Mouse (Mus musculus) heart, embryonic 11.5 days (tissue): Measurements from ENCODE around the gene Art4. TPM values are rescaled to one million over a fixed set of nuclear protein-coding genes. Genes with fewer than 3 reads are reported as not detected.
A peak's percentile ranks its signal among the peaks of the same experiment; 100 is the strongest.

Experiments used
- ATAC-seq: fragments of 200-750 bp; cut with Nextera tagmentation; replicated peaks from 2 replicates; pipeline ENCODE4 v1.8.0; 2017; ENCODE audit warnings: moderate library complexity; ENCODE audit not compliant: insufficient number of reproducible peaks, low FRiP score, low TSS enrichment
- H3K27ac ChIP-seq: fragments of 300-500 bp; sonication (generic); 2 replicates; pipeline ENCODE4 v1.5.1; 2014; ENCODE audit warnings: mild to moderate bottlenecking, low read depth, low read length
- H3K27me3 ChIP-seq: fragments of 300-500 bp; sonication (generic); 2 replicates; pipeline ENCODE4 v1.6.1; 2014; ENCODE audit warnings: mild to moderate bottlenecking, low read length, mixed read lengths; ENCODE audit not compliant: control insufficient read depth, insufficient read depth
- H3K36me3 ChIP-seq: fragments of 300-500 bp; sonication (generic); 2 replicates; pipeline ENCODE4 v1.6.1; 2014; ENCODE audit warnings: mild to moderate bottlenecking, low read length, moderate library complexity, mixed read lengths; ENCODE audit not compliant: control insufficient read depth, insufficient read depth
- H3K4me1 ChIP-seq: fragments of 300-500 bp; sonication (generic); 2 replicates; pipeline ENCODE4 v1.6.1; 2014; ENCODE audit warnings: low read length; ENCODE audit not compliant: control insufficient read depth, insufficient read depth
- H3K4me2 ChIP-seq: fragments of 300-500 bp; sonication (generic); 2 replicates; pipeline ENCODE4 v1.6.1; 2014; ENCODE audit warnings: mild to moderate bottlenecking, moderate library complexity
- H3K4me3 ChIP-seq: fragments of 300-500 bp; sonication (generic); 2 replicates; pipeline ENCODE4 v1.5.1; 2014; ENCODE audit warnings: low read depth, low read length
- H3K9ac ChIP-seq: fragments of 300-500 bp; sonication (generic); 2 replicates; pipeline ENCODE4 v1.6.1; 2014; ENCODE audit warnings: mild to moderate bottlenecking, low read depth, low read length, moderate library complexity
- H3K9me3 ChIP-seq: fragments of 300-500 bp; sonication (generic); replicated peaks from 2 replicates; pipeline ENCODE4 v1.6.1; 2016; ENCODE audit warnings: low read length; ENCODE audit not compliant: control insufficient read depth
- WGBS: fragments of 180-500 bp; shearing (Covaris S2); extraction: QIAGEN DNeasy Blood & Tissue Kit; methylation state at CpG from one replicate; pipeline ENCODE4 v1.1.7; 2014; ENCODE audit not compliant: insufficient replicate concordance; 5-methylcytosine and 5-hydroxymethylcytosine counted together
- polyA plus RNA-seq: library from polyadenylated mRNA; unstranded; fragments of >200 nt; fragmentation: Nextera tagmentation; extraction: Ambion mirVana; gene quantifications from 2 replicates; pipeline ENCODE4 v1.2.1, GENCODE M21; 2014

Gene Art4
- polyA plus RNA-seq, 1 experiment from 2014 or later: 13.2 TPM

DNA sequence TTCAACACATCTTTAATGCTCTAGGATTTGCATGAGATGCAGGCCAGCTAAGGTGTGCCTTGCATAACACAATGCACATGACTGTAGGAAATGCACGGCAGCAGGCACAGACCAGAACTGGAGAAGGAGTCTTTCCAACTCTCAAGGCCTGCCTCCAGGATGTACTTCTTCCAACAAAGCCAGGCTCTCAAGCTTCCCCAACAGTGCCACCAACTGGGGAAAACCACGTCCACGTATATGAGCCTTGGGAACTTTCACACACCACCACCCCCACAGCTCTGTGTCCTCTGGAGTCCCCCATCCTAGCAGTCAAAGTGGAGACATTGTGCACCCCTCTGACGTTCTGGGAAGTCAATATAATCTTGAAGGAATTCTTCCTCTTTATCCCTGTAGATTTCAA lies 44.4 kb downstream of the Art4 start:
- 42% methylated on average over 4 of the region's 4 CpGs for WGBS
- no peaks in the 10 kb centered on the region for H3K27me3 ChIP-seq
- H3K9me3 ChIP-seq: no peaks in the 10 kb centered on the region
- no peak overlapping the region for H3K27ac ChIP-seq
- H3K4me2 ChIP-seq: no peak overlapping the region
- H3K9ac ChIP-seq: no peak overlapping the region
- no peak for ATAC-seq
- H3K4me3 ChIP-seq: no peak overlapping the region
- peaks cover 9% of the 10 kb centered on the region for H3K4me1 ChIP-seq
- H3K36me3 ChIP-seq: peaks cover 40% of the 10 kb centered on the region

DNA sequence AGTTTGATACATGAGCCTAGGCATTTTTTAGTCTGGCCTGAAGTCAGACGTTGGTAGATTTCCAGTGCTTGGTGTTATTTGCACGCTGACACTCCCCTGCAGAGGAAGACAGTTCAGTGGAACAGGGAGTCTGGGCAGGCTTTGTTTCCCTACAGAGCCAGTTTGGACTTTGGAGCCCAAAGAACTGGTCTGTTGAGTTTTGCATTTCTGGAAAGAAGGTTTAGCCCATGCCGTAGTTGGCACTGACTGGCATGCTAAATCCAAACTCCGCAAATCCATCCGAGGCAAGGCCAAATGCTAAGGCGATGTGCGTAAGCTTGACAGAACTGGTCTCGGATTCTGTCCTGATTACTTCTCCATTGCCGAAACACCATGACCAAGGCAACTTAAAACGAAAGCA lies 46.3 kb downstream of the Art4 start:
- Histone ChIP-seq H3K4me3 (no peak overlapping the region), H3K4me2 (no peak overlapping the region), H3K9ac (no peak overlapping the region), H3K9me3 (no peaks in the 10 kb centered on the region), H3K27ac (no peak overlapping the region), H3K36me3 (peaks cover 24% of the 10 kb centered on the region), H3K4me1 (peaks cover 9% of the 10 kb centered on the region), H3K27me3 (no peaks in the 10 kb centered on the region)
- no peak for ATAC-seq
- 85% methylated on average over 10 of the region's 10 CpGs for WGBS

DNA sequence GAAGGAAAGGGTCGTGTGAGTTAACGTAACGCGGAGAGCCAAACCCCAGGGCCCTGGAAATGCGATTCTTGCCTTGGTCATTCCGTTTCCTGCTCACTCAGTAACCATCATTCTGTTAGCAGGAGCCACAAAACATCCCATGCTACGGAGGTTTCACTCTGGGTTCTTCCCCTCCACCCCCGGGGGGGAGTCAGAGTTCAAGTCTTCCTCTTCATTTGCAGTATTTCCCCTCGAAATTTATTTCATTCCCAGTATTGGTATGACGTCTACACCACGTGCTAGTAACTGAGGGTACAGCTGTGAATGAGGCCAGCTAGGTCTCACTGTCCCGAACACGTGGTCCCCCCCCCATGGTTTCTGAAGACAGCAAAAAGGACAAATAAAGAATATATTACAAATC lies 47.9 kb downstream of the Art4 start:
- Histone ChIP-seq H3K9me3 (no peaks in the 10 kb centered on the region), H3K4me3 (peak overlapping the region; percentile 87), H3K36me3 (peaks cover 14% of the 10 kb centered on the region; the same call in 1 of the 2 replicates), H3K4me1 (peaks cover 9% of the 10 kb centered on the region), H3K9ac (no peak overlapping the region), H3K27ac (no peak overlapping the region), H3K4me2 (peak overlapping the region; percentile 93), H3K27me3 (no peaks in the 10 kb centered on the region)
- no peak for ATAC-seq
- WGBS: 64% methylated on average over 13 of the region's 13 CpGs

DNA sequence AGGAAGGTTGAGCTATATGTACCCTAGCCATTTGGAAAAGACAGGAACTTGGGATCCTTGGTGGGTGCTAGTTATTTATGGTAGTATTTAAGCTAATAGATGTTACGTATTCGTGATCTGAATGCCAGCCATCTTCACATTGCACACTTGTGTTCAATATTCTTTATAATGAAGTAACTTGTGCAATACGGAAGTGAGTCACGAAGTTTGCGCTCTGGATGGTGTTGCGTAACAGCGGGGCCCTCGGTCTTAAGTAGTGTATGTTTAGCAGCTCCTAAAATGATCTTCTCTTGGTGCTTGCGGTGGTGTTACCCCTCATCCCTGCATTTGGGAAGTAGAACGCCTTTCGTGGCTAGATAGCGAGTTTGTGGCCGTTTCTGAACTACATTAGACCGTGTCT lies 48.5 kb downstream of the Art4 start:
- Histone ChIP-seq H3K9me3 (no peaks in the 10 kb centered on the region), H3K27me3 (no peaks in the 10 kb centered on the region), H3K4me1 (peaks cover 9% of the 10 kb centered on the region), H3K9ac (peak overlapping the region; percentile 78), H3K27ac (no peak overlapping the region), H3K4me3 (peak overlapping the region; percentile 87), H3K4me2 (peak overlapping the region; percentile 93), H3K36me3 (peaks cover 8% of the 10 kb centered on the region; the same call in 1 of the 2 replicates)
- WGBS: 22% methylated on average over 14 of the region's 14 CpGs
- no peak for ATAC-seq

DNA sequence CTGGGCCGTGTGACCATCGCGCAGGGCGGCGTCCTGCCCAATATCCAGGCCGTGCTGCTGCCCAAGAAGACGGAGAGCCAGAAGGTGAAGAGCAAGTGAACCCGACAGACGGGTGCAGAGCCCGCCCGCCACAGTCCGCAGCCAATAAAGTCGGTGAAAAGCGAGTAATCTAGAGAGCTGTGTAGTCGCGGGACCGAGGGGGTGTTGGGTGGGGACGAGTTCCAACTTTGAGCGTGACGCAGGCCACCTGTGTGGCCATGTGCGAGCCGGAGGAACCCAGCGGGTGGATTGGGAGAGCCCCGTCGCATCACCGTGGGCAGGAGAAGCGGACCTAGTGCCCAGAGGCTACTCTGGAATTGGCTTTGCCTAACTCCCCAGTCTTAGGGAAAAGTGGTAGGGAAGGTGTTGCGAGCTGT lies 48.9 kb downstream of the Art4 start:
- H3K36me3 ChIP-seq: peaks cover 5% of the 10 kb centered on the region; the same call in 1 of the 2 replicates
- H3K4me3 ChIP-seq: peak overlapping the region; percentile 87
- peak; percentile 9; the same call in 1 of the 2 replicates for ATAC-seq
- no peak overlapping the region for H3K27ac ChIP-seq
- under 1% methylated on average over 28 of the region's 28 CpGs for WGBS
- H3K27me3 ChIP-seq: no peaks in the 10 kb centered on the region
- H3K9ac ChIP-seq: peak overlapping the region; percentile 78
- H3K4me1 ChIP-seq: peaks cover 9% of the 10 kb centered on the region
- no peaks in the 10 kb centered on the region for H3K9me3 ChIP-seq
- H3K4me2 ChIP-seq: peak overlapping the region; percentile 93

DNA sequence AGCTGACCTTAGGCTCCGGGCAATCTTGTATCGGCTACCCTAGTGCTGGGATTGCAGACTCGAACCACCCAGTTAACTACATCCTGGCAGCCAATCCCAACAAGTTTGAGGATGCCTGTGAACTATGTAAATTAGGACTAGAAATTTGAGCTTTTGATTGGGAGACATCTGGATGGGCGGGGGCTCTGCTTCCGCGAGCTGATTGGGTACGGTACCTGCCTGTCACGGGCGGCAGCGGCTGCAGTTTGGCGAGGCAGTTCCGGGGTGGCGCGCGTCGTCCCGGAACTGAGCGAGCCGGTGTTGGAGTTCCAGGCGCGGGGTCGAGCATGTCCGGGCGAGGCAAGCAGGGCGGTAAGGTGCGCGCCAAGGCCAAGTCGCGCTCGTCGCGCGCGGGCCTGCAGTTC lies 49.5 kb downstream of the Art4 start, which contains the start of gene H2afj:
Gene H2afj (plus strand): TSS at position 231 of the 404 bp plus-strand sequence.
- Histone ChIP-seq H3K27me3 (no peaks in the 10 kb centered on the region), H3K9ac (peak within 1 kb of the TSS; percentile 78), H3K36me3 (peaks cover 2% of the 10 kb centered on the region; the same call in 1 of the 2 replicates), H3K4me2 (peak within 1 kb of the TSS; percentile 93), H3K4me3 (peak within 1 kb of the TSS; percentile 87), H3K9me3 (no peaks in the 10 kb centered on the region), H3K27ac (peak within 1 kb of the TSS; percentile 41; the same call in 1 of the 2 replicates), H3K4me1 (peaks cover 11% of the 10 kb centered on the region)
- ATAC-seq: peak; percentile 87
- WGBS: 0% methylated on average over 34 of the region's 34 CpGs

DNA sequence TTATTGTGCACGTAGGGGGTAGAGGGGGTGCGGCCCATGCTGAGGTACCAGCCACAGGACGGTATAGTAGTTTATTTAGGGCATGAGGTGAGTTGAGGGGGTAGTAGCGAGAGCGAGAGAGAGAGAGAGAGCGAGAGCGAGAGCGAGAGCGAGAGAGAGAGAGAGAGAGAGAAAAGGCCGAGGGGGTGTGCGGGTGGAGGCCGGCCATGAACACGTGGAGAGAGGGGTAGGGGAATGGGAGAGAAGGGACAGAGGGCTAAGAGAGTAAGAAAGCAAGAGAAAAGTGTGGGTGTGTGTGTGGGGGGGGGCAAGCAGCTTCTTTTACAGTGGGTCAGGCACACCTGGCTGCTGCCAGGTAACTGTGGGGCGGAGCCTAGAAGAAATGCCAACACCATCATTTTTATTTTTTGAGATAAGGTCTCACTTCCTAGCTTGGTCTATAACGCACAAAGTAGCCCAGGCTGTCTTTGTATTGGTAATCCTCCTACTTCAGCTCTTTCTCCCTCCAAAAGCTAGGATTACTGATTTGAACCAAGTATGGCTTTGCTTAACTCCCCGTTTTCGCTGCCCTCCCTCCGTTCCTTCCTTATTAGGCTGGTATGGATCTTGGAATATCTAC lies 50.0 kb downstream of the Art4 start:
- H3K9me3 ChIP-seq: no peaks in the 10 kb centered on the region
- 19% methylated on average over 18 of the region's 18 CpGs for WGBS
- peak overlapping the region; percentile 69 for H3K4me2 ChIP-seq
- no peaks in the 10 kb centered on the region for H3K36me3 ChIP-seq
- H3K4me1 ChIP-seq: peaks cover 12% of the 10 kb centered on the region
- no peaks in the 10 kb centered on the region for H3K27me3 ChIP-seq
- H3K27ac ChIP-seq: peak overlapping the region; percentile 37; the same call in 1 of the 2 replicates
- ATAC-seq: no peak
- H3K4me3 ChIP-seq: peak overlapping the region; percentile 87
- H3K9ac ChIP-seq: peak overlapping the region; percentile 52

DNA sequence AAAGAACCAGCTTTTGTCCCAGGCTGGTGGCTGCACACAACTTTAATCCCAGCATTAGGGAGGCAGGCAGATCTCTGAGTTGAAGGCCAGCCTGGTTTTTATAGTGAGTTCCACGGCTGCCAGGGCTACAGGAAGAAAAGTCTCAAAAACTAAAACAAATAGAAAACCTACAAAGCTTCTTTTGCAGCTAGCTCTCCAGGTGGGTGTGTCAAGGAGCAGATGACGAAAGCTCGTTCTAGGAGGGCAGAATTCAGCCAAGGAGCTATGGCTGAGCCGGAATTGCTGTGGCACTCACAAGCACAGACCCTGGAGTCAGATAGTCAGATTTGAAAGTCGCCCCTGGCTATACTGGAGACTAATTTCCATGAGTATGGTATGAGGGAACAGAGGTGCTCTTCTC lies 50.7 kb downstream of the Art4 start:
- 64% methylated on average over 5 of the region's 5 CpGs for WGBS

DNA sequence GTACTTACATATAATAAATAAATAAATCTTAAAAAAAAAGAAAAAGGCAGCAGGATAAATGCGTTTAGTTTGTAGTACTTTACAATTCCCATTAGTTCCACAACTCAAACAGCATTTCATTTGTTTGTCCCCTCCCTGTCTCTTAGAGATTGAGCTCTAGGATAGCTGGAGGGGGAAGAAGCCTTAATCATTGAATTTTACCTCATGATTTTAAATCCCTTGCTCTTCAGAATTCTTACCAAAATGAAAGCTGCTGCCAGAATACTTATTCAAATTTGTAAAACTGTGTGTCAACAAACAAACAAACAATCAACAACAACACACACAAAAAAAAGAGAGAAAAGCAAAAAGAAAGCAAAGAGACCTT lies 52.1 kb downstream of the Art4 start:
- Histone ChIP-seq H3K9ac (no peak overlapping the region), H3K9me3 (no peaks in the 10 kb centered on the region), H3K36me3 (no peaks in the 10 kb centered on the region), H3K4me2 (no peak overlapping the region), H3K4me3 (no peak overlapping the region), H3K27me3 (no peaks in the 10 kb centered on the region), H3K4me1 (peaks cover 12% of the 10 kb centered on the region), H3K27ac (0 out of 2 replicates have a peak overlapping the region, but pooled peaks have one; percentile 100)
- WGBS: 88% methylated on average over 1 of the region's 1 CpGs
- no peak for ATAC-seq

More for the DNA sequence above, 50.7 kb downstream of the Art4 start:
- Histone ChIP-seq H3K36me3 (no peaks in the 10 kb centered on the region), H3K4me1 (peaks cover 12% of the 10 kb centered on the region), H3K27me3 (no peaks in the 10 kb centered on the region), H3K4me2 (peak overlapping the region; percentile 69), H3K9me3 (no peaks in the 10 kb centered on the region), H3K27ac (no peak overlapping the region), H3K9ac (0 out of 2 replicates have a peak overlapping the region, but pooled peaks have one; percentile 28), H3K4me3 (no peak overlapping the region)
- no peak for ATAC-seq
